Mouse (Mus musculus) E14TG2a.4 (cell line): Measurements from ENCODE around the gene Chrnb4.

Experiments used
- CTCF ChIP-seq: conservative IDR thresholded peaks from 2 replicates; pipeline ENCODE4 v1.5.1; 2014; ENCODE audit warnings: low read length
- POU5F1 ChIP-seq: IDR thresholded peaks from 2 replicates; pipeline ENCODE4 v1.6.1; 2014; ENCODE audit warnings: low read length, borderline replicate concordance

- no peak for TF ChIP-seq CTCF
- TF ChIP-seq POU5F1 = no peak
These were observed 22.3 kb downstream of the Chrnb4 start, which contains the start of gene Chrna3 for GRCm38 (mm10) chr9:55026275-55026663.
